Mouse (Mus musculus) bone marrow, adult 2 months (tissue): ENCODE results near the gene Lpar5.

ENCODE experiments used
- CTCF ChIP-seq: fragments of 200-500 bp; IDR thresholded peaks from 2 replicates; pipeline ENCODE4 v1.5.1; 2011; ENCODE audit warnings: low read length, control low read depth; ENCODE audit not compliant: control insufficient read depth, insufficient read depth
- POLR2A ChIP-seq: fragments of 200-500 bp; IDR thresholded peaks from 2 replicates; pipeline ENCODE4 v1.6.1; 2011; ENCODE audit warnings: low read depth, mild to moderate bottlenecking, control low read depth, low read length, borderline replicate concordance; ENCODE audit not compliant: control insufficient read depth

GRCm38 (mm10) chr6:125061493-125061892 lies 6.2 kb upstream of the Lpar5 start:
- TF ChIP-seq CTCF (no peak), POLR2A (no peak)
